Mouse (Mus musculus) lung, postnatal 0 days (tissue): ENCODE data around the gene Pacsin1. TPM values are rescaled to one million over a fixed set of nuclear protein-coding genes. Genes with fewer than 3 reads are reported as not detected.

ENCODE experiments used
- ATAC-seq: fragments of 200-750 bp; cut with Nextera tagmentation; 2 replicates; pipeline ENCODE4 v1.8.0; 2017; ENCODE audit warnings: moderate library complexity
- DNase-seq: peaks from one replicate; pipeline ENCODE4 v3.0.0-alpha.2; 2016; ENCODE audit warnings: low spot score
- H3K27ac ChIP-seq: fragments of 300-500 bp; sonication (generic); 2 replicates; pipeline ENCODE4 v1.5.1; 2014; ENCODE audit warnings: antibody characterized with exemption, mild to moderate bottlenecking, low read length, mixed read lengths
- H3K27me3 ChIP-seq: fragments of 300-500 bp; sonication (generic); replicated peaks from 2 replicates; pipeline ENCODE4 v1.6.1; 2014; ENCODE audit warnings: low read length, mixed read lengths; ENCODE audit not compliant: insufficient read depth
- H3K36me3 ChIP-seq: fragments of 300-500 bp; sonication (generic); 2 replicates; pipeline ENCODE4 v1.6.1; 2014; ENCODE audit warnings: low read length, mixed read lengths; ENCODE audit not compliant: insufficient read depth
- H3K4me1 ChIP-seq: fragments of 300-500 bp; sonication (generic); 2 replicates; pipeline ENCODE4 v1.6.1; 2014; ENCODE audit warnings: antibody characterized with exemption, low read depth, low read length, mixed read lengths; ENCODE audit not compliant: insufficient read depth
- H3K4me2 ChIP-seq: fragments of 300-500 bp; sonication (generic); replicated peaks from 2 replicates; pipeline ENCODE4 v1.6.1; 2014; ENCODE audit warnings: low read depth, mild to moderate bottlenecking, low read length, moderate library complexity, mixed read lengths
- H3K4me3 ChIP-seq: fragments of 300-500 bp; sonication (generic); 2 replicates; pipeline ENCODE4 v1.5.1; 2014; ENCODE audit warnings: low read depth, low read length
- H3K9ac ChIP-seq: fragments of 300-500 bp; sonication (generic); replicated peaks from 2 replicates; pipeline ENCODE4 v1.6.1; 2014; ENCODE audit warnings: low read depth, mild to moderate bottlenecking
- H3K9me3 ChIP-seq: fragments of 300-500 bp; sonication (generic); 2 replicates; pipeline ENCODE4 v1.6.1; 2016; ENCODE audit warnings: low read length, mixed read lengths
- CTCF ChIP-seq: IDR thresholded peaks from 2 replicates; pipeline ENCODE4 v1.5.1; 2016; ENCODE audit warnings: antibody characterized with exemption, mild to moderate bottlenecking
- EP300 ChIP-seq: IDR thresholded peaks from 2 replicates; pipeline ENCODE4 v1.6.1; 2016; ENCODE audit warnings: antibody characterized with exemption, mild to moderate bottlenecking, control low read depth
- WGBS: fragments of 180-500 bp; shearing (Covaris S2); extraction: QIAGEN DNeasy Blood & Tissue Kit; methylation state at CpG from one replicate; pipeline ENCODE4 v1.1.7; 2014; 5-methylcytosine and 5-hydroxymethylcytosine counted together
- polyA plus RNA-seq: library from polyadenylated mRNA; unstranded; fragments of >200 nt; fragmentation: Nextera tagmentation; extraction: Ambion mirVana; gene quantifications from 2 replicates; pipeline ENCODE4 v1.2.1, GENCODE M21; 2015

Pacsin1 gene
- polyA plus RNA-seq, 1 experiment from 2014 or later = 0.70 TPM

- Histone ChIP-seq H3K4me3 (no peak overlapping the region), H3K4me1 (peaks cover 5% of the 10 kb centered on the region; the same call in 1 of the 2 replicates), H3K9me3 (no peaks in the 10 kb centered on the region), H3K27me3 (no peaks in the 10 kb centered on the region), H3K9ac (no peak overlapping the region), H3K36me3 (0 out of 2 replicates have a peak, but pooled peaks cover 5% of the 10 kb centered on the region), H3K4me2 (no peak overlapping the region), H3K27ac (no peak overlapping the region)
- DNase-seq (no peak), ATAC-seq (no peak)
- 47% methylated on average over 7 of the region's 7 CpGs for WGBS
- TF ChIP-seq EP300 = no peak
- TF ChIP-seq CTCF = no peak
Measured at GRCm38 (mm10) chr17:27625455-27626251, 29.7 kb upstream of the Pacsin1 start.

- Histone ChIP-seq H3K9ac (no peak overlapping the region), H3K27ac (no peak overlapping the region), H3K27me3 (no peaks in the 10 kb centered on the region), H3K4me2 (no peak overlapping the region), H3K4me1 (peaks cover 5% of the 10 kb centered on the region; the same call in 1 of the 2 replicates), H3K4me3 (no peak overlapping the region), H3K9me3 (no peaks in the 10 kb centered on the region), H3K36me3 (0 out of 2 replicates have a peak, but pooled peaks cover 15% of the 10 kb centered on the region)
- WGBS = 39% methylated on average over 5 of the region's 5 CpGs
- ATAC-seq (no peak), DNase-seq (no peak)
- TF ChIP-seq EP300 (no peak), CTCF (no peak)
Measured at GRCm38 (mm10) chr17:27626681-27627080, 28.6 kb upstream of the Pacsin1 start.

GRCm38 (mm10) chr17:27627451-27627850 is 27.9 kb upstream of the Pacsin1 start:
- H3K4me3 ChIP-seq = no peak overlapping the region
- 0 out of 2 replicates have a peak, but pooled peaks cover 22% of the 10 kb centered on the region for H3K36me3 ChIP-seq
- no peaks in the 10 kb centered on the region for H3K27me3 ChIP-seq
- peaks cover 5% of the 10 kb centered on the region; the same call in 1 of the 2 replicates for H3K4me1 ChIP-seq
- 35% methylated on average over 5 of the region's 5 CpGs for WGBS
- no peak for TF ChIP-seq EP300
- TF ChIP-seq CTCF = peak; percentile 37
- H3K27ac ChIP-seq = no peak overlapping the region
- H3K4me2 ChIP-seq = no peak overlapping the region
- ATAC-seq = no peak
- H3K9ac ChIP-seq = no peak overlapping the region
- DNase-seq = no peak
- H3K9me3 ChIP-seq = no peaks in the 10 kb centered on the region

GRCm38 (mm10) chr17:27628376-27628775 is 26.9 kb upstream of the Pacsin1 start:
- H3K27ac ChIP-seq = no peak overlapping the region
- TF ChIP-seq CTCF (no peak), EP300 (no peak)
- H3K27me3 ChIP-seq = no peaks in the 10 kb centered on the region
- ATAC-seq (no peak), DNase-seq (no peak)
- H3K9me3 ChIP-seq = no peaks in the 10 kb centered on the region
- H3K4me3 ChIP-seq = no peak overlapping the region
- no peak overlapping the region for H3K4me2 ChIP-seq
- H3K36me3 ChIP-seq = 0 out of 2 replicates have a peak, but pooled peaks cover 22% of the 10 kb centered on the region
- whole genome bisulfite sequencing = 85% methylated on average over 8 of the region's 8 CpGs
- H3K9ac ChIP-seq = no peak overlapping the region
- peaks cover 5% of the 10 kb centered on the region; the same call in 1 of the 2 replicates for H3K4me1 ChIP-seq

GRCm38 (mm10) chr17:27629249-27630020 is 25.9 kb upstream of the Pacsin1 start:
- TF ChIP-seq EP300 = no peak
- peak; percentile 90 for TF ChIP-seq CTCF
- peak; percentile 72 for ATAC-seq
- H3K36me3 ChIP-seq = 0 out of 2 replicates have a peak, but pooled peaks cover 22% of the 10 kb centered on the region

More at GRCm38 (mm10) chr17:27629249-27630020, 25.9 kb upstream of the Pacsin1 start:
- Histone ChIP-seq H3K27ac (no peak overlapping the region), H3K9ac (no peak overlapping the region), H3K4me2 (no peak overlapping the region), H3K9me3 (no peaks in the 10 kb centered on the region), H3K4me1 (0 out of 2 replicates have a peak, but pooled peaks cover 3% of the 10 kb centered on the region), H3K4me3 (no peak overlapping the region), H3K27me3 (no peaks in the 10 kb centered on the region)
- peak; percentile 89 for DNase-seq
- 62% methylated on average over 2 of the region's 2 CpGs for WGBS
